Mouse (Mus musculus): ENCODE results near the gene Dock6. TPM values are rescaled to one million over a fixed set of nuclear protein-coding genes. Genes with fewer than 3 reads are reported as not detected.

Gene Dock6
- polyA plus RNA-seq, 1 experiment, result 12.1 TPM

GRCm38 (mm10) chr9:21769558-21770183 lies 82.8 kb downstream of the Dock6 start:
- no peak overlapping the region for H3ac ChIP-seq (ENCODE audit: control insufficient read depth, insufficient read length, low read depth)
- no peaks in the 10 kb centered on the region for H3K79me3 ChIP-seq (ENCODE audit: low read depth)
- peaks cover 39% of the 10 kb centered on the region for H3K36me3 ChIP-seq (ENCODE audit: control insufficient read depth, insufficient read depth)
- H3K4me3 ChIP-seq (ENCODE audit: insufficient read depth, poor library complexity, severe bottlenecking), result no peak overlapping the region
- TF ChIP-seq MYOD1 (IDR thresholded peaks at IDR 0.05; ENCODE audit: control insufficient read depth, insufficient read length, low read depth), result no peak
- H3K27me3 ChIP-seq (ENCODE audit: control insufficient read depth, insufficient read depth, insufficient read length), result no peaks in the 10 kb centered on the region
- H3K79me2 ChIP-seq (ENCODE audit: control insufficient read depth, insufficient read depth), result no peaks in the 10 kb centered on the region

- H3K79me2 ChIP-seq (ENCODE audit: control insufficient read depth, insufficient read depth), result no peaks in the 10 kb centered on the region
- no peaks in the 10 kb centered on the region for H3K79me3 ChIP-seq (ENCODE audit: low read depth)
- peaks cover 38% of the 10 kb centered on the region for H3K36me3 ChIP-seq (ENCODE audit: control insufficient read depth, insufficient read depth)
- TF ChIP-seq MYOD1 (IDR thresholded peaks at IDR 0.05; ENCODE audit: control insufficient read depth, insufficient read length, low read depth) (no peak), MAX (IDR thresholded peaks at IDR 0.05) (no peak), USF1 (IDR thresholded peaks at IDR 0.05; ENCODE audit: low read depth) (no peak), FOSL1 (IDR thresholded peaks at IDR 0.05; ENCODE audit: insufficient read depth, low read length, poor library complexity, severe bottlenecking) (no peak), CEBPB (IDR thresholded peaks at IDR 0.05; ENCODE audit: low read depth) (no peak), CTCF (IDR thresholded peaks at IDR 0.05; ENCODE audit: control insufficient read depth, insufficient read depth, insufficient read length) (no peak), MYOG (IDR thresholded peaks at IDR 0.05; ENCODE audit: control insufficient read depth, extremely low read depth, insufficient read length) (no peak)
- H3K4me3 ChIP-seq (ENCODE audit: insufficient read depth, poor library complexity, severe bottlenecking), result no peak overlapping the region
- H3K27me3 ChIP-seq (ENCODE audit: control insufficient read depth, insufficient read depth, insufficient read length), result no peaks in the 10 kb centered on the region
- no peak overlapping the region for H3ac ChIP-seq (ENCODE audit: control insufficient read depth, insufficient read length, low read depth)
These were observed 83.7 kb downstream of the Dock6 start for GRCm38 (mm10) chr9:21768511-21769411.

GRCm38 (mm10) chr9:21767896-21768295 lies 84.5 kb downstream of the Dock6 start:
- Histone ChIP-seq H3ac (ENCODE audit: control insufficient read depth, insufficient read length, low read depth) (no peak overlapping the region), H3K36me3 (ENCODE audit: control insufficient read depth, insufficient read depth) (peaks cover 34% of the 10 kb centered on the region), H3K79me3 (ENCODE audit: low read depth) (no peaks in the 10 kb centered on the region), H3K79me2 (ENCODE audit: control insufficient read depth, insufficient read depth) (no peaks in the 10 kb centered on the region), H3K27me3 (ENCODE audit: control insufficient read depth, insufficient read depth, insufficient read length) (no peaks in the 10 kb centered on the region), H3K4me3 (ENCODE audit: insufficient read depth, poor library complexity, severe bottlenecking) (no peak overlapping the region)
- TF ChIP-seq USF1 (IDR thresholded peaks at IDR 0.05; ENCODE audit: low read depth), result no peak
- no peak for TF ChIP-seq CTCF (IDR thresholded peaks at IDR 0.05; ENCODE audit: control insufficient read depth, insufficient read depth, insufficient read length)
- no peak for TF ChIP-seq MYOD1 (IDR thresholded peaks at IDR 0.05; ENCODE audit: control insufficient read depth, insufficient read length, low read depth)
- TF ChIP-seq MYOG (IDR thresholded peaks at IDR 0.05; ENCODE audit: control insufficient read depth, extremely low read depth, insufficient read length), result no peak
- TF ChIP-seq MAX (IDR thresholded peaks at IDR 0.05), result no peak

DNA sequence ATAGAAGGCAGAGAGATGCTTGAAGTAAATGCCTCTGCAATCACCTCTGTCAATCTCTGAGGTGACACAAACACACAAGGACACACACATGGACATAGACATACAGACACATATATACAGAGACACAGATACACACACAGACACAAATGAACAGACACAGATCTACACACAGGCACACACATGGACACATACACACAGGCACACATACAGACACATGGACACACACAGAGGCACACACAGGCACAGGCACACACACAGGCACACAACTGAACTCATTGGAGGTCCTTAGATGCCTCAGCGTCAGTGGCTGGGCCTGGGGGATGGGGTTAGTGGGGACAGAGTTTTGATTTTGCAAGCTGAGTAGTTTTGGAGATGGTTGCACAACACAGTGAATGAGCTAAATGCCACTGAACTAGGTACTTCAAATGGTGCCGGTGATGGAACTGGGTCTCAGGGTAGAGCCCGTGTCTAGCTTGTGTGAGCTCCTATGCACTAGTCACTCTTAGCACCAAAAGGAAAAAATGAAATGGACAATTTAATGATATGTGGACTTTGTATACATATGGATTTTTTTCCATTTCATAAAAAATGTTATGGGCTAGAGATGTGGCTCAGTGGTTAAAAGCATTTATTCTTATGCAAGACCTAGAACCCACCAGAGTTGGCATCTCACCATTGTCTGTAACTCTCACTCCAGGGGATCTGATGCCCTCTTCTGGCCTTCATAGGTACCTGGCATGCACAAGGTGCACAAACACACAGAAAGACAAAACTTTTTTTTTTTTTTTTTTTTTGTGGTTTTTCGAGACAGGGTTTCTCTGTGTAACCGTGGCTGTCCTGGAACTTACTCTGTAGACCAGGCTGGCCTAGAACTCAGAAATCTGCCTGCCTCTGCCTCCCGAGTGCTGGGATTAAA lies 88.1 kb downstream of the Dock6 start:
- H3K36me3 ChIP-seq (ENCODE audit: control insufficient read depth, insufficient read depth), result peaks cover 16% of the 10 kb centered on the region
- H3K79me2 ChIP-seq (ENCODE audit: control insufficient read depth, insufficient read depth), result peaks cover 7% of the 10 kb centered on the region
- peaks cover 4% of the 10 kb centered on the region for H3K79me3 ChIP-seq (ENCODE audit: low read depth)
- no peak for TF ChIP-seq MYOD1 (IDR thresholded peaks at IDR 0.05; ENCODE audit: control insufficient read depth, insufficient read length, low read depth)
- no peak for TF ChIP-seq MAX (IDR thresholded peaks at IDR 0.05)
- TF ChIP-seq CEBPB (IDR thresholded peaks at IDR 0.05; ENCODE audit: low read depth), result no peak
- no peak for TF ChIP-seq FOSL1 (IDR thresholded peaks at IDR 0.05; ENCODE audit: insufficient read depth, low read length, poor library complexity, severe bottlenecking)
- TF ChIP-seq CTCF (IDR thresholded peaks at IDR 0.05; ENCODE audit: control insufficient read depth, insufficient read depth, insufficient read length), result no peak
- TF ChIP-seq USF1 (IDR thresholded peaks at IDR 0.05; ENCODE audit: low read depth), result no peak
- no peak for TF ChIP-seq MYOG (IDR thresholded peaks at IDR 0.05; ENCODE audit: control insufficient read depth, extremely low read depth, insufficient read length)
- H3ac ChIP-seq (ENCODE audit: control insufficient read depth, insufficient read length, low read depth), result no peak overlapping the region
- H3K27me3 ChIP-seq (ENCODE audit: control insufficient read depth, insufficient read depth, insufficient read length), result no peaks in the 10 kb centered on the region
- H3K4me3 ChIP-seq (ENCODE audit: insufficient read depth, poor library complexity, severe bottlenecking), result no peak overlapping the region

GRCm38 (mm10) chr9:21762135-21762534 lies 90.3 kb downstream of the Dock6 start:
- Histone ChIP-seq H3ac (ENCODE audit: control insufficient read depth, insufficient read length, low read depth) (no peak overlapping the region), H3K4me3 (ENCODE audit: insufficient read depth, poor library complexity, severe bottlenecking) (no peak overlapping the region), H3K79me2 (ENCODE audit: control insufficient read depth, insufficient read depth) (peaks cover 29% of the 10 kb centered on the region), H3K79me3 (ENCODE audit: low read depth) (peaks cover 18% of the 10 kb centered on the region), H3K36me3 (ENCODE audit: control insufficient read depth, insufficient read depth) (peaks cover 11% of the 10 kb centered on the region), H3K27me3 (ENCODE audit: control insufficient read depth, insufficient read depth, insufficient read length) (no peaks in the 10 kb centered on the region)
- TF ChIP-seq MYOD1 (IDR thresholded peaks at IDR 0.05; ENCODE audit: control insufficient read depth, insufficient read length, low read depth) (no peak), USF1 (IDR thresholded peaks at IDR 0.05; ENCODE audit: low read depth) (no peak)
